Mouse (Mus musculus): ENCODE data around the gene B3galt4. TPM values are rescaled to one million over a fixed set of nuclear protein-coding genes. Genes with fewer than 3 reads are reported as not detected.

The B3galt4 gene
- total RNA-seq, 2 experiments from 2014 or later, result 2.3 to 2.6 TPM

- DNase-seq, result peak; percentile 84
Measured at GRCm38 (mm10) chr17:33920282-33921097, 30.8 kb downstream of the B3galt4 start.

- peak; percentile 55 for DNase-seq
Measured at GRCm38 (mm10) chr17:33919351-33920281, 31.7 kb downstream of the B3galt4 start.

- DNase-seq, result no peak
Measured at GRCm38 (mm10) chr17:33918293-33919203, 32.7 kb downstream of the B3galt4 start.

- DNase-seq, result no peak
Measured at GRCm38 (mm10) chr17:33917656-33918292, 33.5 kb downstream of the B3galt4 start.

GRCm38 (mm10) chr17:33916847-33917655 lies 34.2 kb downstream of the B3galt4 start:
- no peak for DNase-seq

- DNase-seq, result no peak
Measured at GRCm38 (mm10) chr17:33916294-33916693, 35.0 kb downstream of the B3galt4 start.

- peak; percentile 91 for DNase-seq
Measured at GRCm38 (mm10) chr17:33915671-33916250, 35.5 kb downstream of the B3galt4 start, which contains the start of the genes Tapbp and Zbtb22. Gene Tapbp, plus strand, starts transcription at chr17:33915899. Gene Zbtb22, plus strand, starts transcription at chr17:33915904.

GRCm38 (mm10) chr17:33914969-33915391 lies 36.3 kb downstream of the B3galt4 start:
- DNase-seq, result no peak

- DNase-seq, result no peak
Measured at GRCm38 (mm10) chr17:33913905-33914304, 37.4 kb downstream of the B3galt4 start.

- DNase-seq, result no peak
Measured at GRCm38 (mm10) chr17:33913264-33913663, 38.0 kb downstream of the B3galt4 start.

GRCm38 (mm10) chr17:33911813-33912414 lies 39.4 kb downstream of the B3galt4 start:
- DNase-seq, result no peak

- DNase-seq, result no peak
Measured at GRCm38 (mm10) chr17:33911052-33911812, 40.1 kb downstream of the B3galt4 start.

- DNase-seq, result no peak
Measured at GRCm38 (mm10) chr17:33910346-33911051, 40.8 kb downstream of the B3galt4 start.

GRCm38 (mm10) chr17:33909869-33910250 lies 41.4 kb downstream of the B3galt4 start:
- no peak for DNase-seq

GRCm38 (mm10) chr17:33909077-33909868 lies 42.0 kb downstream of the B3galt4 start, which contains the start of gene Daxx:
Gene Daxx, plus strand, starts transcription at chr17:33909414.
- DNase-seq, result peak; percentile 98

- DNase-seq, result peak; percentile 43
Measured at GRCm38 (mm10) chr17:33908331-33909076, 42.8 kb downstream of the B3galt4 start.
